Mouse (Mus musculus): Measurements from ENCODE around the gene Cbr2. TPM values are rescaled to one million over a fixed set of nuclear protein-coding genes. Genes with fewer than 3 reads are reported as not detected.

The Cbr2 gene
- total and polyA plus RNA-seq, 2 experiments, result 0.28 TPM; not detected in 1

DNA sequence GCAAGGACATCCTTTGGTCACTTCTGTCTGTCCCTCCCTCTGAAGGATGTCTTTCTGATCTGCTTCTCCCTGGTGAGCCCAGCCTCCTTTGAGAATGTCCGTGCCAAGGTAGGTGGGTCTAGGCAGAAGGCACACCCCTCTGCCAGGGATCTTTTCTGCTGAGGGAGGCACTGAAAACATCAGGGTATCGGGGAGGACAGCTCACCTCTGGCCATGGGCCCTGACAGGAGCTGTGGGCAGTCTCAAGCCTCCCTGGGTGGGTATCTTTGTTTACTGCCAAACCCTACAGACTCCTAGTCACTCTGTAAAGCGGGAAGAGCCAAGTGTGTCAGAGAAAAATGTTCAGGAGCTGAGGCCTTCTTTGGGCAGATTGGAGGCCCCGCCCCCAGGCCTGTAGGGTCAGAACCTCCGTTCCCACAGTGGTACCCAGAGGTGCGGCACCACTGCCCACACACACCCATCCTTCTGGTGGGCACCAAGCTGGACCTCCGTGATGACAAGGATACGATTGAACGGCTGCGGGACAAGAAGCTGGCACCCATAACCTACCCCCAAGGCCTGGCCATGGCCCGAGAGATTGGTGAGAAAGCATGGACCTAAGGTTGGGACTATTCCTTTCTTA is 9.0 kb downstream of the Cbr2 start:
- peak; percentile 33 for DNase-seq (ENCODE audit: extremely low read depth, low read depth, low spot score)
- TF ChIP-seq CTCF (IDR thresholded peaks at IDR 0.05; ENCODE audit: low read depth, low read length), result no peak
- TF ChIP-seq POLR2A (IDR thresholded peaks at IDR 0.05; ENCODE audit: extremely low read depth, insufficient read depth, low read length), result no peak
- 69% methylated on average over 11 of the region's 11 CpGs for WGBS

DNA sequence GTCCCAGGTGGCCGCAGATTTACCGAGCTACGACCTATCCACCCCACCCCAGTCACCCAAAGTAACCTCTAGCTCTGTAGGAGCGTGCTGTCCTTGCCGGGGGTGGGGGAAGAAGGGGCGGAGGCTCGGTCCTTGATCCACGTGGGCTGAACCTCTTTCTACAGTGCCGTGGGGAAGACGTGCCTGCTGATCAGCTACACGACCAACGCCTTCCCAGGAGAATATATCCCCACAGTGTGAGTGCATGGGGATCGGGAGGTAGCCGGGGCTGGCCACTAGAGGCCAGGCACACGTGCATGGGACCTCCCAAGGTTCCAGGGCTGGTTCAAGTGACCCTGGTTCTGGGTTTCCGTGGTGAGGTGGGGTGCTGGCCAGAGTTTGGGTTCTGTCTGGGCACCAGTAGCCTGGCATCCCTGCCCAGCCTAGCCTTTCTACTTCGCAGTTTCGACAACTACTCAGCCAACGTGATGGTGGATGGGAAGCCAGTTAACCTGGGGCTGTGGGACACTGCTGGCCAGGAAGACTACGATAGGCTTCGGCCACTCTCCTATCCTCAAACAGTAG is 9.8 kb downstream of the Cbr2 start:
- Histone ChIP-seq H3K27me3 (ENCODE audit: control insufficient read depth, insufficient read depth, low read length) (no peaks in the 10 kb centered on the region), H3K4me1 (ENCODE audit: control insufficient read depth, insufficient read depth, low read length) (peaks cover 11% of the 10 kb centered on the region; the same call in 1 of the 2 replicates), H3K36me3 (ENCODE audit: control insufficient read depth, insufficient read depth, low read length) (peaks cover 4% of the 10 kb centered on the region), H3K79me2 (ENCODE audit: control insufficient read depth, insufficient read depth, low read length) (no peaks in the 10 kb centered on the region), H3K9ac (ENCODE audit: low read depth, low read length) (peak overlapping the region; percentile 67; the same call in 1 of the 2 replicates), H3K27ac (replicated peaks; ENCODE audit: insufficient read depth, low read depth, low read length) (no peak overlapping the region), H3K4me3 (ENCODE audit: insufficient read depth, low read depth, low read length) (peak overlapping the region; percentile 42; the same call in 1 of the 2 replicates)
- DNase-seq (ENCODE audit: extremely low read depth, low read depth, low spot score), result no peak
- 20% methylated on average over 21 of the region's 21 CpGs for WGBS
- TF ChIP-seq POLR2A (IDR thresholded peaks at IDR 0.05; ENCODE audit: extremely low read depth, insufficient read depth, low read length), result 0 out of 2 replicates have a peak, but pooled peaks have one; percentile 9
- TF ChIP-seq CTCF (IDR thresholded peaks at IDR 0.05; ENCODE audit: low read depth, low read length), result no peak

More for the DNA sequence above, 9.0 kb downstream of the Cbr2 start:
- Histone ChIP-seq H3K36me3 (ENCODE audit: control insufficient read depth, insufficient read depth, low read length) (peaks cover 4% of the 10 kb centered on the region), H3K9ac (ENCODE audit: low read depth, low read length) (no peak overlapping the region), H3K4me1 (ENCODE audit: control insufficient read depth, insufficient read depth, low read length) (peaks cover 11% of the 10 kb centered on the region; the same call in 1 of the 2 replicates), H3K79me2 (ENCODE audit: control insufficient read depth, insufficient read depth, low read length) (no peaks in the 10 kb centered on the region), H3K27me3 (ENCODE audit: control insufficient read depth, insufficient read depth, low read length) (no peaks in the 10 kb centered on the region), H3K4me3 (ENCODE audit: insufficient read depth, low read depth, low read length) (no peak overlapping the region), H3K27ac (replicated peaks; ENCODE audit: insufficient read depth, low read depth, low read length) (no peak overlapping the region)

- Histone ChIP-seq H3K79me2 (ENCODE audit: control insufficient read depth, insufficient read depth, low read length) (no peaks in the 10 kb centered on the region), H3K36me3 (ENCODE audit: control insufficient read depth, insufficient read depth, low read length) (peaks cover 4% of the 10 kb centered on the region), H3K27me3 (ENCODE audit: control insufficient read depth, insufficient read depth, low read length) (no peaks in the 10 kb centered on the region), H3K4me3 (ENCODE audit: insufficient read depth, low read depth, low read length) (peak within 1 kb of the TSS; percentile 42; the same call in 1 of the 2 replicates), H3K27ac (replicated peaks; ENCODE audit: insufficient read depth, low read depth, low read length) (no peak within 1 kb of the TSS), H3K4me1 (ENCODE audit: control insufficient read depth, insufficient read depth, low read length) (peaks cover 10% of the 10 kb centered on the region; the same call in 1 of the 2 replicates), H3K9ac (ENCODE audit: low read depth, low read length) (peak within 1 kb of the TSS; percentile 67)
- 4% methylated on average over 89 of the region's 90 CpGs for WGBS
- no peak for TF ChIP-seq CTCF (IDR thresholded peaks at IDR 0.05; ENCODE audit: low read depth, low read length)
- 0 out of 2 replicates have a peak, but pooled peaks have one; percentile 8 for TF ChIP-seq POLR2A (IDR thresholded peaks at IDR 0.05; ENCODE audit: extremely low read depth, insufficient read depth, low read length)
- no peak for DNase-seq (ENCODE audit: extremely low read depth, low read depth, low spot score)
Measured at GRCm38 (mm10) chr11:120721124-120722066, 10.5 kb downstream of the Cbr2 start, which contains the start of gene Rac3. Gene Rac3 (plus strand): TSS chr11:120721470.

DNA sequence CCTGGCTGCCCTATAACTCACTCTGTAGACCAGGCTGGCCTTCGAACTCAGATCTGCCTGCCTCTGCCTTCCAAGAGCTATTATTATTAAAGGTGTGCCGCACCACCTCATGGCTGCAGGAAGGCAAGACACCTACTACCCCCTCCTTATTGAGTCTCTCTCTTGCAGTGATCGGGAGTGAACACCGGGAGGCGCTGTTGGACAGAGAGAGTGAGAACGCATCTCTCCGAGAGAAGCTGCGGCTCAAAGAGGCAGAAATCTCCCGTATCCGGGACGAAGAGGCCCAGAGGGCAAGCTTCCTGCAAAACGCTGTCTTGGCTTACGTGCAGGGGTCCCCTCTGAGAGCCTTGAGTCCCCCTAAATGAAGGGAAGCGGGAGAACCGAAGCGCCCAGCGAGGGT is 11.5 kb downstream of the Cbr2 start:
- 0 out of 2 replicates have a peak, but pooled peaks cover 4% of the 10 kb centered on the region for H3K4me1 ChIP-seq (ENCODE audit: control insufficient read depth, insufficient read depth, low read length)
- H3K4me3 ChIP-seq (ENCODE audit: insufficient read depth, low read depth, low read length), result no peak overlapping the region
- no peak overlapping the region for H3K27ac ChIP-seq (replicated peaks; ENCODE audit: insufficient read depth, low read depth, low read length)
- WGBS, result 15% methylated on average over 17 of the region's 17 CpGs
- H3K79me2 ChIP-seq (ENCODE audit: control insufficient read depth, insufficient read depth, low read length), result no peaks in the 10 kb centered on the region
- TF ChIP-seq CTCF (IDR thresholded peaks at IDR 0.05; ENCODE audit: low read depth, low read length), result peak; percentile 93
- no peak for TF ChIP-seq POLR2A (IDR thresholded peaks at IDR 0.05; ENCODE audit: extremely low read depth, insufficient read depth, low read length)
- H3K9ac ChIP-seq (ENCODE audit: low read depth, low read length), result no peak overlapping the region
- peak; percentile 68 for DNase-seq (ENCODE audit: extremely low read depth, low read depth, low spot score)
- peaks cover 2% of the 10 kb centered on the region for H3K36me3 ChIP-seq (ENCODE audit: control insufficient read depth, insufficient read depth, low read length)
- no peaks in the 10 kb centered on the region for H3K27me3 ChIP-seq (ENCODE audit: control insufficient read depth, insufficient read depth, low read length)

DNA sequence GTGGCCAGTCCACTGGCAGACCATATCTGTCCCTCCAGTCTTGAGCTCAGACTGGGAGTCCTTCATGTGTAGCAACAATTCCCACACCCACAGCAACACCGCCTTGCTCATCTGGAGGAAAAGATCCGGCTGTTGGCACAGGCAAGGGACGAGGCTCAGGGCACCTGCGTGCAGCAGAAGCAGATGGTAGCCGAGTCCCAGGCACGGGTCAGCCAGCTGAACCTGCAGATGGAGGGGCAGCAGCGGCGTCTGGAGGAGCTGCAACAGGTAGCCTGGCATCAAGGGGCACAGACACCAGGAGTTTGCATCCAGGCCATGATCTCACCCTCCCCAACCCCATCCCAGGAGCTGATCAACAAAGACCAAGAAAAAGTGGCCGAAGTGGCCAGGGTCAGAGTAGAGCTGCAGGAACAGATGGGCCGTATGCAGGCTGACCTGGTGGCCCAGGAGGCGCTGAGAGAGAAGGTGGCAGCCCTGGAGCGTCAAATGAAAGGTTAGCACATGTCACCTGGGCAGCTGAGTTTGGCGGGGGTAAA is 12.0 kb downstream of the Cbr2 start:
- no peak for DNase-seq (ENCODE audit: extremely low read depth, low read depth, low spot score)
- Histone ChIP-seq H3K79me2 (ENCODE audit: control insufficient read depth, insufficient read depth, low read length) (no peaks in the 10 kb centered on the region), H3K27ac (replicated peaks; ENCODE audit: insufficient read depth, low read depth, low read length) (no peak overlapping the region), H3K9ac (ENCODE audit: low read depth, low read length) (no peak overlapping the region), H3K4me1 (ENCODE audit: control insufficient read depth, insufficient read depth, low read length) (0 out of 2 replicates have a peak, but pooled peaks cover 4% of the 10 kb centered on the region), H3K36me3 (ENCODE audit: control insufficient read depth, insufficient read depth, low read length) (peaks cover 1% of the 10 kb centered on the region; the same call in 1 of the 2 replicates), H3K4me3 (ENCODE audit: insufficient read depth, low read depth, low read length) (no peak overlapping the region), H3K27me3 (ENCODE audit: control insufficient read depth, insufficient read depth, low read length) (no peaks in the 10 kb centered on the region)
- TF ChIP-seq CTCF (IDR thresholded peaks at IDR 0.05; ENCODE audit: low read depth, low read length), result no peak
- TF ChIP-seq POLR2A (IDR thresholded peaks at IDR 0.05; ENCODE audit: extremely low read depth, insufficient read depth, low read length), result no peak
- WGBS, result 94% methylated on average over 13 of the region's 13 CpGs

Data from liver, adult 2 months (tissue).